Mouse (Mus musculus) brown adipose tissue, adult 24 weeks (tissue): ENCODE measurements around the gene Ccdc151. TPM values are rescaled to one million over a fixed set of nuclear protein-coding genes. Genes with fewer than 3 reads are reported as not detected.

Source experiments
- H3K27ac ChIP-seq: fragments of 200-500 bp; replicated peaks from 2 replicates; pipeline ENCODE4 v1.5.1; 2012; ENCODE audit warnings: low read depth, mild to moderate bottlenecking, low read length
- H3K4me1 ChIP-seq: fragments of 200-500 bp; 2 replicates; pipeline ENCODE4 v1.6.1; 2012; ENCODE audit warnings: low read length, mixed read lengths; ENCODE audit not compliant: control insufficient read depth, insufficient read depth, insufficient read length
- H3K4me3 ChIP-seq: fragments of 200-500 bp; 2 replicates; pipeline ENCODE4 v1.5.1; 2012; ENCODE audit warnings: low read depth, mild to moderate bottlenecking, low read length, moderate library complexity; ENCODE audit not compliant: insufficient read depth
- polyA plus RNA-seq: library from polyadenylated mRNA; stranded (reverse); fragments of >200 nt; gene quantifications from 2 replicates; pipeline ENCODE4 v1.2.4, GENCODE M21; 2012; ENCODE audit not compliant: missing spikeins, insufficient read depth, insufficient read length

The Ccdc151 gene
- polyA plus RNA-seq, 1 experiment, result not detected

DNA sequence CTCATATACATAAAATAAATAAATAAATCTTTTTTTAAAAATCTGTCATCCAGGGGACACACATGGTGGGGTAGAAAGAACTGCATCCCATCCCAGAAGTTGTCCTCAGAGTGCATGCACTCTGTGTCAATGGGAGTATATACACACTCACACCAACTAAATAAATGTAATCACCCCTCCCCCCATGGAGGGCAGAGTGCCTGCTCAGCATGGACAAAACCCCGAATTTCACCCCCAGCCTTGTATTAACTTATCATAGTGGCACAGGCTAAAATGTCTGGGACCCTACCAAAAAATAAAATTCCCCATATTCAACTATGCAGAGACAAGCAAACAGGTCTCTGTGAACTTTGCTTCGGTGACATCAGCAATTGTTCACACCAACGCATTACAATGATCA, 47.8 kb downstream of the Ccdc151 start:
- no peak overlapping the region for H3K4me3 ChIP-seq
- H3K27ac ChIP-seq, result no peak overlapping the region
- H3K4me1 ChIP-seq, result no peaks in the 10 kb centered on the region; the same call in 1 of the 2 replicates

DNA sequence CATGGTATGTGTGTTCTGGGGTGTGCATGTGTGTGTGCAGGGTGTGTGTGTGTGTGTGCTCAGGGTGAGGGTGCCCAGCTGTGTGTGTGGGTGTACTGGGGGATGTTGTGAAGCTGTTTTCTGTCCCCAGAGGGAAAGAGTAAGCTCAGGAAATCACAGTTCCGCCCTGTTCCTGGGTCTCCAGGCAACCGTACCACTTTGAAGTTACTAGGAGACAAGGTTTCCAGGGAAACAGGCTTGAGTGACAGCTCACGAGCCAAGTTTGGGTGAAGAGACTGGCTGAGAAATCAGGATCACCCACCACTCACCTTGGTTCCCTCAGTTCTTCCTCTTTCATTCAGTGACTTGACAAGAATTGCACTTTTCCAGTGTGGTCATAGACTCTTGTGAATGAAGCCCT, 48.8 kb downstream of the Ccdc151 start:
- no peak overlapping the region for H3K4me3 ChIP-seq
- no peaks in the 10 kb centered on the region; the same call in 1 of the 2 replicates for H3K4me1 ChIP-seq
- H3K27ac ChIP-seq, result no peak overlapping the region

DNA sequence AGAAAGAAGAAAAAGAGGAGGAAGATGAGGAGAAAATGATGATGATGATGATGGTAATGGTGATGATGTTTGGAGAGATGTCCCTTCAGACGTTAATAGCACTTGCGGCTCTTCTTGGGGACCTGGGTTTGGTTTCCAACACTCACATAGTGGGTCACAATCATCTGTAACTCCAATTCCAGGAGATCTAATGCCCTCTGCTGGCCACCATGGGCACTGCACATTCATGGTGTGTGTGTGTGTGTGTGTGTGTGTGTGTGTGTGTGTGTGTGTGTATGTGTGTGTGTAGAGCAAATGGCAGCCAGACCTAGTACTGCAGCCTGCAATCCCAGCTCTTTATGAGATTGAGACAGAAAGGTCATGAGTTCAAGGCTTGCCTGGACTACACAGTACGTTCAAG, 50.5 kb downstream of the Ccdc151 start:
- no peak overlapping the region for H3K27ac ChIP-seq

DNA sequence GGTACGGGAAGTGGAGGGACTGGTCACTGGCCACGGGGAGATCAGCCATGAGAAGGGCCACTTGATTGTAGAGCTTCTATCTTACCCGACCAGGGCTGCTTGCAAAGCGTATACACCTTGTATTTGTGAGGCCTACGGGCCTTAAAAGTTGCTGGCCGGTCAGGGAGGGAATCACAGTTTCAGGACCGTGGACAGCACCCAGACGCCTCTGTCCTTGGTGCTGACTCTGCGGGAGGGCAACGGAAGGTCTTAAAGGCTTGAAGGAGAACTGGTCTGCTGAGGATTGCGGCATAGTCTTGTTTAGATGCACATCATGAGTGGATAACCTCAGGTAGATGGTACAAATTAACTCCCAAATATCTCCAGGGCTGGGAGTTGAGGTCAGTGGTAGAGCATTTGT, 52.1 kb downstream of the Ccdc151 start:
- Histone ChIP-seq H3K4me3 (no peak overlapping the region), H3K27ac (no peak overlapping the region), H3K4me1 (no peaks in the 10 kb centered on the region)

More for the DNA sequence above, 50.5 kb downstream of the Ccdc151 start:
- H3K4me1 ChIP-seq, result no peaks in the 10 kb centered on the region
- no peak overlapping the region for H3K4me3 ChIP-seq

DNA sequence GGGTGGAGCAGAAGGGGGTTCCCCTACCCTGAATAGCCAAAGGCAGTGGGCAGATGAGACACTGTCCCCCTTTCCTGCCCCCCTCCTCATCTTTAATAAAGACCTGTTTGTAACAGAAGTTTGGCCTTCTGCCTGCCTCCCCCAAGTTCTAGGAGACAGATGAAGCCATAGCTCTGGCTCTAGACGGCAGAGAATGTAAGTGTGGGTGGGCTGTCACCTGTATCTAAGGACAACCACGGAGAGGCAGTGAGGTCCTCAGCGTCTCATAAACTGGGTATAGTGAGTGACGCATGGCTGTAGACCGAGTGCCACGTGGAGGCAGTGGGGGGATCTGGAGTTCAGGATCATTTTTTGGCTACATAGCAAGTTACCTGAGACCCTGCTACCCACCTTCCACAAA, 53.6 kb downstream of the Ccdc151 start:
- Histone ChIP-seq H3K27ac (no peak overlapping the region), H3K4me1 (no peaks in the 10 kb centered on the region), H3K4me3 (no peak overlapping the region)

DNA sequence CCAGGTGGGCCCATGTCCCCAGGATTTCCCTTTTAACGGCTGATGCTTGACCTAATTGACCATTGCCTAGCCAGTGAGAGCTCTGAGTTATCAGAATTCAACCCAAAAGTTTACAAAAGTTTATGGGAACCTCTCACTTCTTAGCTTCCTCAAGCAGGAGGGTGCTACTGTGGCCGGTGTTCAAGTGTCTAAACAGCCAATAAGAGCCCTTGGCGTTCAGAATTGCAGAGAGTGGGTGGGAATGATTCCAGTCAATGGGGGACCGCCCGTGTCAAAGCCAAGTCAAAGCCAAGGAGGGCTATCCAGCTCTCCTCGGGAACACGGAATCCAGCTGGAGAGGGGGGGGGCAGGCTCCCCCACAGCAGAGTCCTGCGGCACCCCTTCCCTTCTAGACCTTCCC, 54.3 kb downstream of the Ccdc151 start:
- no peaks in the 10 kb centered on the region for H3K4me1 ChIP-seq
- no peak overlapping the region for H3K4me3 ChIP-seq

DNA sequence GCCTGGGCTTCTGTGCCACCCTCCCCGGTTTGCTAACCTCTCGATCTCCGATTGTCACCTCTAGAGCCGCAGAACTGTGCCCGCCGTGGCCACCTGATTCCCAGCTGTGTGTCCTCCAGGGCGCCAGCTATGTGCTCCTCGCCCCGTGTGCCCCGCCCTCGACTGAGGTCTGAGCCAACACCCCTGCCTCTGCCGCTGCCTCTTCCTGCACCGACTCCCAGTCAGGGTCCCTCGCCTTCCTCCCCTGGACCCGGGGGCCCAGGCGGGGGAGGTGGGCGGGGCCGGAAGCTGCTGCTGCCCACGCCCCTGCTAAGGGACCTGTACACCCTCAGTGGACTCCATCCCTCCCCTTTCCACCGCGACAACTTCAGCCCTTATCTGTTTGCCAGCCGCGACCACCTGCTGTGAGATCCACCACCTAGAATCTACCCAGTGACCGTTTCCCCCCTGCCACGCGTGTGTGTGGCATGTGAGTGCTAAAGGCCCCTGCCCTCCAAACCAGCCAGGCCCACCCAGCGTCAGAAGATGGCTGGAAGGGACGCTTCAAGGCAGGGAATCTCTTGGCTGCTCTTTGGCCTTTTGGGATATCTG, 54.8 kb downstream of the Ccdc151 start:
- Histone ChIP-seq H3K4me1 (no peaks in the 10 kb centered on the region), H3K4me3 (no peak overlapping the region), H3K27ac (no peak overlapping the region)

More for the DNA sequence above, 54.3 kb downstream of the Ccdc151 start:
- H3K27ac ChIP-seq, result no peak overlapping the region

DNA sequence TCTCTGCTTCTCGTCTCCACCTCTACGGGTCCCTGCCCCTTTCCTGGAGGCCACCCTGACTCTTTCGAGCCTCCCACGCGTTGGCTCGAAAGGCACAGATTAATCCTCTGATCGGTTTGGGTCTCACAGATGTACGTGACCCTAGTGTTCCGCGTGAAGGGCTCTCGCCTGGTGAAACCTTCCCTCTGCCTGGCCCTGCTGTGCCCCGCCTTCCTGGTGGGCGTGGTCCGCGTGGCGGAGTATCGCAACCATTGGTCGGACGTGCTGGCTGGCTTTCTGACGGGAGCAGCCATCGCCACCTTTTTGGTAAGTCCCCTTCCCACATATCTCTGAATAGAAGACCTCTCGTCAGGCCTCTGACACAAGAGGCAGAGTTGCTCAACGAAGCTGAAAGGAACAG, 58.2 kb downstream of the Ccdc151 start:
- H3K27ac ChIP-seq, result no peak overlapping the region
- H3K4me3 ChIP-seq, result no peak overlapping the region
- H3K4me1 ChIP-seq, result no peaks in the 10 kb centered on the region

DNA sequence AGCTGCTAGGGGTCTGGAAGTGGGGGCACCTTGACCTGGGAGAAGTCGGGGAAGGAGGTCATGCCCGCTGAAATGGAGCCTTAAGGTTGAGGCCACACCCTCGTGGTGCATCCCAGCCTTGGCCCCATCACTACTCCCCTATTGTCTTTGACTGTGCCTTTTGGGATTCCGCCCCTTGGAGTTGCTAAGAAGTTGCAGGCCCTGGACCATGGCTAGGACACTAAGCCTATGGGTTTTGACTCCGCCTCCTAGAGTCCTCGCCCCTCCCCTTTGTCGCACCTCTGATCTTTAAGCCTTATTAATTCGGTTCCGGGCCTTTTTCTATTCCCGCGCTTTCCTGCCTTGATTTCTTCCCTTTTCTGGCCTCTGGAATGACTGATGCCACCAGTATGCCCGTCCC, 58.8 kb downstream of the Ccdc151 start:
- Histone ChIP-seq H3K4me1 (no peaks in the 10 kb centered on the region), H3K27ac (no peak overlapping the region), H3K4me3 (no peak overlapping the region)

DNA sequence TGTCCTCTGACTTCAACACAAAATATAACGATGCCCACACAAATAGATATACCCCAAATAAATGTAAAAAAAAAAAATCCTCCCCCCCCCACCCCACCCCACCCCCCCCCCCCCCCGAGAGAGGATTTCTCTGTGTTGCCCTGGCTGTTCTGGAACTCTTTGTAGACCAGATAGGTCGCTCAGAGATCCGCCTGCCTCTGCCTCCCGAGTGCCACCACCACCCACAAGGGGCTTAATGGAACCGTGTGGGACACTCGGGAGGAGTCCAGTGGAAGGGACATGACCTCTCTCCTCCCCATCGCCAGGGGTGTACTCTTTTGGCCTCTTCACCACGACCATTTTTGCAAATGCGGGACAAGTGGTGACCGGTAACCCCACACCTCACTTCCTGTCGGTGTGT, 59.4 kb downstream of the Ccdc151 start:
- no peaks in the 10 kb centered on the region for H3K4me1 ChIP-seq
- H3K27ac ChIP-seq, result no peak overlapping the region
- no peak overlapping the region for H3K4me3 ChIP-seq

Other genes with a start within 250 kb of the Ccdc151 start
- not detected in 2 replicates for gene Spc24, start 242.3 kb downstream of the Ccdc151 start, polyA plus RNA-seq
- gene Kank2, start 203.9 kb downstream of the Ccdc151 start, polyA plus RNA-seq, result 19.7 and 29.7 TPM in 2 replicates
- 54.2 and 167 TPM in 2 replicates for gene Angptl8, start 167.1 kb downstream of the Ccdc151 start, polyA plus RNA-seq
- 6.9 and 9.5 TPM in 2 replicates for gene Dock6, start 150.0 kb downstream of the Ccdc151 start, polyA plus RNA-seq
- 23.0 and 31.2 TPM in 2 replicates for gene Rab3d, start 84.4 kb downstream of the Ccdc151 start, polyA plus RNA-seq
- gene Ccdc159, start 75.2 kb downstream of the Ccdc151 start, polyA plus RNA-seq, result 3.7 and 4.3 TPM in 2 replicates
- gene Tmem205, start 75.1 kb downstream of the Ccdc151 start, polyA plus RNA-seq, result 204 and 213 TPM in 2 replicates
- 1.9 and 2.0 TPM in 2 replicates for gene Plppr2, start 65.6 kb downstream of the Ccdc151 start, polyA plus RNA-seq
- 11.6 and 15.4 TPM in 2 replicates for gene Swsap1, start 46.9 kb downstream of the Ccdc151 start, polyA plus RNA-seq
- gene Epor, start 39.1 kb downstream of the Ccdc151 start, polyA plus RNA-seq, result 1.3 and 1.7 TPM in 2 replicates
- 9.2 and 10.4 TPM in 2 replicates for gene Rgl3, start 13.2 kb downstream of the Ccdc151 start, polyA plus RNA-seq
- gene Prkcsh, start 172 bp upstream of the Ccdc151 start, polyA plus RNA-seq, result 33.1 and 40.1 TPM in 2 replicates
- gene Elavl3, start 49.4 kb upstream of the Ccdc151 start, polyA plus RNA-seq, result 0.91 and 2.0 TPM in 2 replicates
- gene Gm49318, start 68.6 kb upstream of the Ccdc151 start, polyA plus RNA-seq, result not detected in 2 replicates
- gene Zfp653, start 68.7 kb upstream of the Ccdc151 start, polyA plus RNA-seq, result 2.1 and 4.8 TPM in 2 replicates
- 95.3 and 111 TPM in 2 replicates for gene Ecsit, start 82.8 kb upstream of the Ccdc151 start, polyA plus RNA-seq
- 1.9 and 5.7 TPM in 2 replicates for gene Cnn1, start 96.6 kb upstream of the Ccdc151 start, polyA plus RNA-seq
- gene Elof1, start 114.5 kb upstream of the Ccdc151 start, polyA plus RNA-seq, result 101 and 117 TPM in 2 replicates
- 179 and 198 TPM in 2 replicates for gene Acp5, start 133.1 kb upstream of the Ccdc151 start, polyA plus RNA-seq
- 47.7 and 58.0 TPM in 2 replicates for gene Pigyl, start 154.2 kb upstream of the Ccdc151 start, polyA plus RNA-seq
- gene Zfp872, start 185.5 kb upstream of the Ccdc151 start, polyA plus RNA-seq, result 0.52 and 0.58 TPM in 2 replicates
- 17.4 and 22.6 TPM in 2 replicates for gene Zfp809, start 223.1 kb upstream of the Ccdc151 start, polyA plus RNA-seq